Mouse (Mus musculus): ENCODE data around the gene Scrg1. TPM values are rescaled to one million over a fixed set of nuclear protein-coding genes. Genes with fewer than 3 reads are reported as not detected.

The Scrg1 gene
- polyA plus RNA-seq, 1 experiment from 2014 or later: 1.6 TPM

- Histone ChIP-seq H3K4me3 (ENCODE audit: low read depth, low read length) (no peak overlapping the region), H3K4me1 (replicated peaks; ENCODE audit: control insufficient read depth, insufficient read depth, low read length) (no peaks in the 10 kb centered on the region), H3K36me3 (ENCODE audit: control insufficient read depth, insufficient read depth, low read length) (no peaks in the 10 kb centered on the region), H3K27ac (ENCODE audit: low read depth, low read length) (no peak overlapping the region), H3K9ac (ENCODE audit: low read depth, low read length) (no peak overlapping the region), H3K9me3 (ENCODE audit: control insufficient read depth, low read length) (no peaks in the 10 kb centered on the region), H3K4me2 (replicated peaks; ENCODE audit: low read depth, low read length) (no peak overlapping the region), H3K27me3 (ENCODE audit: control insufficient read depth, insufficient read depth, low read length) (no peaks in the 10 kb centered on the region)
- no peak for ATAC-seq (ENCODE audit: low FRiP score)
- WGBS: 61% methylated on average over 1 of the region's 1 CpGs
- no peak for DNase-seq (ENCODE audit: low spot score)
These were observed 7.1 kb downstream of the Scrg1 start for GRCm38 (mm10) chr8:57462839-57463238.

DNA sequence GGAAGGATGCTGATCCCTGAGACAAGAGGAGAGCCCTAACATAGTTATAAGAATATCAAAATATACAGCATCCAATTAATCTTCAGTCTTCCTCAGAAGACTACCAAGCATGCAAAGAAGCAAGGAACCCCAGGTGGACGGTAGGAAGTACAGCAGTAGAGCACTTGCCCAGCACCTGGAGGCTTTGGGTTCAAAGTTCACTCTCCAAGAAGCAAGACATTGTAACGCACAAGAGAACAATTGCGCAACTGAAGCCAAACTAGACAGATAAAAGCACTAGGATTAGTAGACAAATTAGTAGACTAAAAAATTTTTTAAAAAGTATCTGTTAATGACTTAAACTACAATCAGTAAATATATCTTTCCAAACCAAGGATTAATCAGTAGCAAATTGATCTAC, 8.0 kb downstream of the Scrg1 start:
- H3K27ac ChIP-seq (ENCODE audit: low read depth, low read length): no peak overlapping the region
- no peak overlapping the region for H3K4me3 ChIP-seq (ENCODE audit: low read depth, low read length)
- H3K9me3 ChIP-seq (ENCODE audit: control insufficient read depth, low read length): no peaks in the 10 kb centered on the region
- H3K27me3 ChIP-seq (ENCODE audit: control insufficient read depth, insufficient read depth, low read length): no peaks in the 10 kb centered on the region
- WGBS: 92% methylated on average over 3 of the region's 3 CpGs
- no peak overlapping the region for H3K4me2 ChIP-seq (replicated peaks; ENCODE audit: low read depth, low read length)
- no peak for DNase-seq (ENCODE audit: low spot score)
- no peaks in the 10 kb centered on the region for H3K4me1 ChIP-seq (replicated peaks; ENCODE audit: control insufficient read depth, insufficient read depth, low read length)
- no peaks in the 10 kb centered on the region for H3K36me3 ChIP-seq (ENCODE audit: control insufficient read depth, insufficient read depth, low read length)
- no peak overlapping the region for H3K9ac ChIP-seq (ENCODE audit: low read depth, low read length)
- no peak for ATAC-seq (ENCODE audit: low FRiP score)

DNA sequence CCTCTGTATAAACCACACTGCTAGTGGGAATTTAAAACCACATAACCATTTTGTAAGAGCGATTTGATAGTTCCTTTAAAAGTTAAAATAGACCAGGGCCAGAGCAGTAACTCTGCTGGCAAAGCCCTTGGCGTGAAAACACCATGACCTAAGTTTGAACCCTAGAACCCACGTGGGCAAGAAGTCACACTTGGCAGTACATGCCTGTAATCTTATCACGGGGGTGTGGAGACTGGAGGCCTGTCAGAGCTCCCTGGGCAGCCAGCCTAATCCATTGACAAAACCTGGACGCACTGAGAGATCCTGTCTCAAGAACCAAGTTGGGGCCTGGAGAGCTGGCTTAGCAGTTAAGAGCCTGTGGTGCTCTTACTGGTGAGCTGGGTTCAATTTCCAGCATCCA, 12.9 kb downstream of the Scrg1 start:
- Histone ChIP-seq H3K27me3 (ENCODE audit: control insufficient read depth, insufficient read depth, low read length) (no peaks in the 10 kb centered on the region), H3K4me1 (replicated peaks; ENCODE audit: control insufficient read depth, insufficient read depth, low read length) (no peaks in the 10 kb centered on the region), H3K4me2 (replicated peaks; ENCODE audit: low read depth, low read length) (no peak overlapping the region), H3K27ac (ENCODE audit: low read depth, low read length) (no peak overlapping the region), H3K9me3 (ENCODE audit: control insufficient read depth, low read length) (no peaks in the 10 kb centered on the region), H3K9ac (ENCODE audit: low read depth, low read length) (no peak overlapping the region), H3K4me3 (ENCODE audit: low read depth, low read length) (no peak overlapping the region), H3K36me3 (ENCODE audit: control insufficient read depth, insufficient read depth, low read length) (no peaks in the 10 kb centered on the region)
- ATAC-seq (ENCODE audit: low FRiP score) (no peak), DNase-seq (ENCODE audit: low spot score) (no peak)
- WGBS: 73% methylated on average over 5 of the region's 5 CpGs

DNA sequence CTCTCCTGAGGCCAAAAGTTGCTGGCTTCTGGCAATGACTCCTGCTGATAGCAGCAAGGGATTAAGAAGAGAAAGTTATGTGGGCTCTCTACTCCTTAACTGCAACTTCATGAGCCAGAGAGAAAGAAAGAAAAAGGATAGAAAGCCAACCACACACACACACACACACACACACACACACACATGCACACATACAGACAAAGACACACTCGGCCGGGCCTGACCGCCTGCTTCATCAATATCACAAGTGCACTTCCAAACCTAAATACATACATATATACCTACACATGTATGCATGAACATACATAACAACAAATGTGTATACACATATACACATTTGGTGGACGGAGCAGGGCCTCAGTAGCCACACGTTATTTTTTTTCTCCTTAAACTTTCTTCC, 15.1 kb downstream of the Scrg1 start:
- no peak overlapping the region for H3K27ac ChIP-seq (ENCODE audit: low read depth, low read length)
- H3K9me3 ChIP-seq (ENCODE audit: control insufficient read depth, low read length): no peaks in the 10 kb centered on the region
- ATAC-seq (ENCODE audit: low FRiP score) (no peak), DNase-seq (ENCODE audit: low spot score) (no peak)
- H3K4me2 ChIP-seq (replicated peaks; ENCODE audit: low read depth, low read length): no peak overlapping the region
- no peaks in the 10 kb centered on the region for H3K36me3 ChIP-seq (ENCODE audit: control insufficient read depth, insufficient read depth, low read length)
- WGBS: 94% methylated on average over 5 of the region's 5 CpGs
- no peak overlapping the region for H3K4me3 ChIP-seq (ENCODE audit: low read depth, low read length)
- H3K9ac ChIP-seq (ENCODE audit: low read depth, low read length): no peak overlapping the region
- H3K4me1 ChIP-seq (replicated peaks; ENCODE audit: control insufficient read depth, insufficient read depth, low read length): no peaks in the 10 kb centered on the region
- no peaks in the 10 kb centered on the region for H3K27me3 ChIP-seq (ENCODE audit: control insufficient read depth, insufficient read depth, low read length)

DNA sequence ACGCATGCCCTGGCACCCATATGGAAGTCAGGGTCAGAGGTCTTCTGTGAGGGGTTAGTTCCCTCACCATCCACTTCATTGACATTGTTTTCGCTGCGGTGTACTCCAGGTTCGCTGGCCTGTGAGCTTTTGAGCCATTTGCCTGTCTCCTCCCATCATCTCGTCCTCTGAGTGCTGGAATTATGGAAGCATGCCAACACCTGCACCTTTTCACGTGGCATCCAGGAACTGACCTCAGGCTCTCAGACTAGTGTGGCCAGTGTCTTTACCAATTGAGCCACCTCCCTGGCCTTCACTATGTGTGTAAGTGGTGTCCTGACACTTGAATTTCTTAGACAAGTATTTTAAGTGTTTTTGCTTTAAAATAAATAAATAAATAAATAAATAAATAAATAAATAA, 18.0 kb downstream of the Scrg1 start:
- Histone ChIP-seq H3K4me3 (ENCODE audit: low read depth, low read length) (no peak overlapping the region), H3K4me2 (replicated peaks; ENCODE audit: low read depth, low read length) (no peak overlapping the region), H3K9me3 (ENCODE audit: control insufficient read depth, low read length) (no peaks in the 10 kb centered on the region), H3K9ac (ENCODE audit: low read depth, low read length) (no peak overlapping the region), H3K36me3 (ENCODE audit: control insufficient read depth, insufficient read depth, low read length) (no peaks in the 10 kb centered on the region), H3K27ac (ENCODE audit: low read depth, low read length) (no peak overlapping the region), H3K27me3 (ENCODE audit: control insufficient read depth, insufficient read depth, low read length) (no peaks in the 10 kb centered on the region), H3K4me1 (replicated peaks; ENCODE audit: control insufficient read depth, insufficient read depth, low read length) (no peaks in the 10 kb centered on the region)
- DNase-seq (ENCODE audit: low spot score) (no peak), ATAC-seq (ENCODE audit: low FRiP score) (no peak)
- 84% methylated on average over 6 of the region's 6 CpGs for WGBS

DNA sequence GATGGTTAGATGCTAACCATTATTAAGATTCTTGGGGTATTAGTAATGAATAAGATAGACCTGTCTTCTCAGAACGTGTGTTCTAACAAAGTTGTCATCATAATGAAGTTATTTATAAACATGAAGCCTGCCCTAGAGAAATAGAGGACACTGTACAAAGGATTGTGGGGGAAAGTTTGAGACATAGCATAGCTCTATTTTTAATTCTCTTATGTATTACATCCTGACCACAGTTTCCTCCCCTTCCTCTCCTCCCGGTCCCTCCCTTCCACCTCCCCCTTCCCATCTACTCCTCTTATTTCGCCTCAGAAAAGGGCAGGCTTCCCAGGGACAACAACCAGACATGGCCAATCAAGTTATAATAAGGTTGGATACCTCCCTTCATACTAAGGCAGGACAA, 22.7 kb downstream of the Scrg1 start:
- Histone ChIP-seq H3K9me3 (ENCODE audit: control insufficient read depth, low read length) (no peaks in the 10 kb centered on the region), H3K4me2 (replicated peaks; ENCODE audit: low read depth, low read length) (no peak overlapping the region), H3K9ac (ENCODE audit: low read depth, low read length) (no peak overlapping the region), H3K36me3 (ENCODE audit: control insufficient read depth, insufficient read depth, low read length) (no peaks in the 10 kb centered on the region), H3K4me1 (replicated peaks; ENCODE audit: control insufficient read depth, insufficient read depth, low read length) (no peaks in the 10 kb centered on the region), H3K4me3 (ENCODE audit: low read depth, low read length) (no peak overlapping the region), H3K27me3 (ENCODE audit: control insufficient read depth, insufficient read depth, low read length) (no peaks in the 10 kb centered on the region), H3K27ac (ENCODE audit: low read depth, low read length) (no peak overlapping the region)
- DNase-seq (ENCODE audit: low spot score) (no peak), ATAC-seq (ENCODE audit: low FRiP score) (no peak)
- WGBS: 80% methylated on average over 3 of the region's 3 CpGs

- Histone ChIP-seq H3K27me3 (ENCODE audit: control insufficient read depth, insufficient read depth, low read length) (no peaks in the 10 kb centered on the region), H3K9ac (ENCODE audit: low read depth, low read length) (no peak overlapping the region), H3K9me3 (ENCODE audit: control insufficient read depth, low read length) (no peaks in the 10 kb centered on the region), H3K4me1 (replicated peaks; ENCODE audit: control insufficient read depth, insufficient read depth, low read length) (no peaks in the 10 kb centered on the region), H3K4me2 (replicated peaks; ENCODE audit: low read depth, low read length) (no peak overlapping the region), H3K27ac (ENCODE audit: low read depth, low read length) (no peak overlapping the region), H3K4me3 (ENCODE audit: low read depth, low read length) (no peak overlapping the region), H3K36me3 (ENCODE audit: control insufficient read depth, insufficient read depth, low read length) (no peaks in the 10 kb centered on the region)
- DNase-seq (ENCODE audit: low spot score) (no peak), ATAC-seq (ENCODE audit: low FRiP score) (no peak)
- WGBS: 92% methylated on average over 8 of the region's 8 CpGs
These were observed 24.0 kb downstream of the Scrg1 start for GRCm38 (mm10) chr8:57479700-57480099.

GRCm38 (mm10) chr8:57480606-57481005, 24.9 kb downstream of the Scrg1 start:
- Histone ChIP-seq H3K4me1 (replicated peaks; ENCODE audit: control insufficient read depth, insufficient read depth, low read length) (no peaks in the 10 kb centered on the region), H3K9ac (ENCODE audit: low read depth, low read length) (no peak overlapping the region), H3K27ac (ENCODE audit: low read depth, low read length) (no peak overlapping the region), H3K27me3 (ENCODE audit: control insufficient read depth, insufficient read depth, low read length) (no peaks in the 10 kb centered on the region), H3K4me3 (ENCODE audit: low read depth, low read length) (no peak overlapping the region), H3K4me2 (replicated peaks; ENCODE audit: low read depth, low read length) (no peak overlapping the region), H3K9me3 (ENCODE audit: control insufficient read depth, low read length) (no peaks in the 10 kb centered on the region), H3K36me3 (ENCODE audit: control insufficient read depth, insufficient read depth, low read length) (no peaks in the 10 kb centered on the region)
- WGBS: 79% methylated on average over 4 of the region's 4 CpGs
- DNase-seq (ENCODE audit: low spot score) (no peak), ATAC-seq (ENCODE audit: low FRiP score) (no peak)

DNA sequence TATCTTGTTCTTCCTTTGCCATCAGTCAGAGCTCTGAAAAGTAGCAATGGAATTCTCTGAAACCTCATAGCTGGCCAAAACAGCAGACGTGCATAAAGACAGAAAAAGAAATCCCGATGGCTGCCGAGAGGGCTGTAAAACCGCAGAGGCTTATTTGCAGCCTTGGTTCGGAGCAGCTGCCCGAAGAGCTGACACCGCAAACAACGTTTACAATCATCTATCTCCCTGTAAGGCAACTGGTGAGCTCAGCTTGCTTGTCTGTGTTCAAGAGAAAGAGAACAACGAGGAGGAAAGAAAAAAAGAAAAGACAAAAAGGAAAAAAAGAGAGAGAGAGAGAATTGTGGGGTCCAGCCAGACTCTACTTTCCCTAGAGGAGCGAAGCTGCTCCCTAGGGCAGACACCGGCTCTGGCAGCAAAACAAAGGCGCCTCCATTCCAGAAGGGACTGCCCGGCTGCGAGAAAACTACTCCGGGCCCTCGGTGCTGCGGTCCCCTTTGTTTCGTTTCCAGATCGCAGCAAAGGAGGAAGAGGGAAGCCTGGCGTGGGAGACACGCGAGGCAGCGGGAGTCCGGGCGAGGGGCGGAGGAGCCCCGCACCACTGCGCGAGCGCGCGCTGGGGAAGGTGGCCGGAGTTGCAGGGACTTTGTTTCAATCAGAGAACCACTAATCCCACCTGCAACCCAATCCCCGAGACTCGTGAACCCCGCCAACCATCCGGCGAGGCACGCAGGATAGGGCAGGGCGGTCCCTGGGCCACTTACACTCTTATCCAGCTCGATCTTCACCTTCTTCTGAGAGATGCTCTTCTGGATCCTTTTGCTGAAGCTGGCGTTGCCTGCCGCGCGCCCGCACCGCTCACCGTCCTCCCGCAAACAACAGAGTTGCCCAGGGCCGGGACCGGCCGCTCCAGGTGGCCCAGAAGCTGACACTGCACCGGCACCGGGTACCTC, 31.0 kb downstream of the Scrg1 start:
- peak overlapping the region; percentile 98 for H3K9ac ChIP-seq (ENCODE audit: low read depth, low read length)
- peak overlapping the region; percentile 91 for H3K4me3 ChIP-seq (ENCODE audit: low read depth, low read length)
- ATAC-seq (ENCODE audit: low FRiP score) (peak; percentile 79), DNase-seq (ENCODE audit: low spot score) (peak; percentile 75)
- H3K4me2 ChIP-seq (replicated peaks; ENCODE audit: low read depth, low read length): peak overlapping the region; percentile 40
- peak overlapping the region; percentile 97 for H3K27ac ChIP-seq (ENCODE audit: low read depth, low read length)
- H3K4me1 ChIP-seq (replicated peaks; ENCODE audit: control insufficient read depth, insufficient read depth, low read length): no peaks in the 10 kb centered on the region
- H3K27me3 ChIP-seq (ENCODE audit: control insufficient read depth, insufficient read depth, low read length): no peaks in the 10 kb centered on the region
- no peaks in the 10 kb centered on the region for H3K9me3 ChIP-seq (ENCODE audit: control insufficient read depth, low read length)
- no peaks in the 10 kb centered on the region for H3K36me3 ChIP-seq (ENCODE audit: control insufficient read depth, insufficient read depth, low read length)
- under 1% methylated on average over 54 of the region's 54 CpGs for WGBS

Data from hindbrain, embryonic 11.5 days (tissue).